Mouse (Mus musculus): ENCODE data around the gene Arid1b. TPM values are rescaled to one million over a fixed set of nuclear protein-coding genes. Genes with fewer than 3 reads are reported as not detected.

Arid1b gene
- polyA plus RNA-seq, 1 experiment = 13.3 TPM

GRCm38 (mm10) chr17:5228616-5229250 lies 234.6 kb downstream of the Arid1b start:
- H3K9me3 ChIP-seq = no peaks in the 10 kb centered on the region
- TF ChIP-seq FLI1 (IDR thresholded peaks at IDR 0.05; ENCODE audit: low read length) (no peak), GATA1 (IDR thresholded peaks at IDR 0.05; ENCODE audit: borderline replicate concordance, low read length) (no peak)
- no peak overlapping the region for H3K4me3 ChIP-seq (replicated peaks)
- H3K27me3 ChIP-seq (replicated peaks) = no peaks in the 10 kb centered on the region
- peaks cover 66% of the 10 kb centered on the region for H3K4me1 ChIP-seq
- H3K36me3 ChIP-seq (replicated peaks; ENCODE audit: low read length) = peaks cover 22% of the 10 kb centered on the region

- H3K4me3 ChIP-seq (replicated peaks) = peak overlapping the region; percentile 10
- TF ChIP-seq FLI1 (IDR thresholded peaks at IDR 0.05; ENCODE audit: low read length) (no peak), GATA1 (IDR thresholded peaks at IDR 0.05; ENCODE audit: borderline replicate concordance, low read length) (no peak)
- H3K4me1 ChIP-seq = peaks cover 66% of the 10 kb centered on the region
- peaks cover 28% of the 10 kb centered on the region for H3K36me3 ChIP-seq (replicated peaks; ENCODE audit: low read length)
- H3K9me3 ChIP-seq = no peaks in the 10 kb centered on the region
- H3K27me3 ChIP-seq (replicated peaks) = no peaks in the 10 kb centered on the region
Measured at GRCm38 (mm10) chr17:5230063-5230462, 235.9 kb downstream of the Arid1b start.

GRCm38 (mm10) chr17:5232180-5232579 lies 238.0 kb downstream of the Arid1b start:
- Histone ChIP-seq H3K4me1 (peaks cover 55% of the 10 kb centered on the region), H3K9me3 (no peaks in the 10 kb centered on the region), H3K4me3 (replicated peaks) (no peak overlapping the region), H3K36me3 (replicated peaks; ENCODE audit: low read length) (peaks cover 28% of the 10 kb centered on the region), H3K27me3 (replicated peaks) (no peaks in the 10 kb centered on the region)
- no peak for TF ChIP-seq GATA1 (IDR thresholded peaks at IDR 0.05; ENCODE audit: borderline replicate concordance, low read length)
- no peak for TF ChIP-seq FLI1 (IDR thresholded peaks at IDR 0.05; ENCODE audit: low read length)

- Histone ChIP-seq H3K36me3 (replicated peaks; ENCODE audit: low read length) (peaks cover 25% of the 10 kb centered on the region), H3K4me3 (replicated peaks) (no peak overlapping the region), H3K4me1 (peaks cover 57% of the 10 kb centered on the region), H3K9me3 (no peaks in the 10 kb centered on the region), H3K27me3 (replicated peaks) (no peaks in the 10 kb centered on the region)
- TF ChIP-seq GATA1 (IDR thresholded peaks at IDR 0.05; ENCODE audit: borderline replicate concordance, low read length) (no peak), FLI1 (IDR thresholded peaks at IDR 0.05; ENCODE audit: low read length) (no peak)
Measured at GRCm38 (mm10) chr17:5233991-5234390, 239.9 kb downstream of the Arid1b start.

GRCm38 (mm10) chr17:5235057-5235456 lies 240.9 kb downstream of the Arid1b start:
- Histone ChIP-seq H3K4me1 (peaks cover 61% of the 10 kb centered on the region), H3K4me3 (replicated peaks) (no peak overlapping the region), H3K27me3 (replicated peaks) (no peaks in the 10 kb centered on the region), H3K9me3 (no peaks in the 10 kb centered on the region), H3K36me3 (replicated peaks; ENCODE audit: low read length) (peaks cover 23% of the 10 kb centered on the region)
- no peak for TF ChIP-seq FLI1 (IDR thresholded peaks at IDR 0.05; ENCODE audit: low read length)
- no peak for TF ChIP-seq GATA1 (IDR thresholded peaks at IDR 0.05; ENCODE audit: borderline replicate concordance, low read length)

- TF ChIP-seq FLI1 (IDR thresholded peaks at IDR 0.05; ENCODE audit: low read length) = no peak
- Histone ChIP-seq H3K4me1 (peaks cover 64% of the 10 kb centered on the region), H3K36me3 (replicated peaks; ENCODE audit: low read length) (peaks cover 18% of the 10 kb centered on the region), H3K27me3 (replicated peaks) (no peaks in the 10 kb centered on the region), H3K9me3 (no peaks in the 10 kb centered on the region), H3K4me3 (replicated peaks) (no peak overlapping the region)
Measured at GRCm38 (mm10) chr17:5237765-5238164, 243.6 kb downstream of the Arid1b start.

GRCm38 (mm10) chr17:5238387-5239245 lies 244.5 kb downstream of the Arid1b start:
- Histone ChIP-seq H3K27me3 (replicated peaks) (no peaks in the 10 kb centered on the region), H3K9me3 (no peaks in the 10 kb centered on the region), H3K36me3 (replicated peaks; ENCODE audit: low read length) (peaks cover 27% of the 10 kb centered on the region), H3K4me1 (peaks cover 65% of the 10 kb centered on the region), H3K4me3 (replicated peaks) (peak overlapping the region; percentile 89)
- TF ChIP-seq FLI1 (IDR thresholded peaks at IDR 0.05; ENCODE audit: low read length) (no peak), GATA1 (IDR thresholded peaks at IDR 0.05; ENCODE audit: borderline replicate concordance, low read length) (no peak)

GRCm38 (mm10) chr17:5244526-5244925 lies 250.4 kb downstream of the Arid1b start:
- Histone ChIP-seq H3K27me3 (replicated peaks) (no peaks in the 10 kb centered on the region), H3K4me1 (peaks cover 60% of the 10 kb centered on the region), H3K36me3 (replicated peaks; ENCODE audit: low read length) (peaks cover 54% of the 10 kb centered on the region), H3K4me3 (replicated peaks) (no peak overlapping the region), H3K9me3 (no peaks in the 10 kb centered on the region)
- TF ChIP-seq FLI1 (IDR thresholded peaks at IDR 0.05; ENCODE audit: low read length) = no peak
- TF ChIP-seq GATA1 (IDR thresholded peaks at IDR 0.05; ENCODE audit: borderline replicate concordance, low read length) = no peak

- no peaks in the 10 kb centered on the region for H3K9me3 ChIP-seq
- peaks cover 69% of the 10 kb centered on the region for H3K4me1 ChIP-seq
- H3K4me3 ChIP-seq (replicated peaks) = no peak overlapping the region
- peaks cover 69% of the 10 kb centered on the region for H3K36me3 ChIP-seq (replicated peaks; ENCODE audit: low read length)
- TF ChIP-seq GATA1 (IDR thresholded peaks at IDR 0.05; ENCODE audit: borderline replicate concordance, low read length) (no peak), FLI1 (IDR thresholded peaks at IDR 0.05; ENCODE audit: low read length) (no peak)
- no peaks in the 10 kb centered on the region for H3K27me3 ChIP-seq (replicated peaks)
Measured at GRCm38 (mm10) chr17:5246688-5247087, 252.6 kb downstream of the Arid1b start.

- Histone ChIP-seq H3K4me1 (peaks cover 71% of the 10 kb centered on the region), H3K36me3 (replicated peaks; ENCODE audit: low read length) (peaks cover 69% of the 10 kb centered on the region), H3K27me3 (replicated peaks) (no peaks in the 10 kb centered on the region), H3K4me3 (replicated peaks) (no peak overlapping the region), H3K9me3 (no peaks in the 10 kb centered on the region)
- TF ChIP-seq FLI1 (IDR thresholded peaks at IDR 0.05; ENCODE audit: low read length) (no peak), GATA1 (IDR thresholded peaks at IDR 0.05; ENCODE audit: borderline replicate concordance, low read length) (no peak)
Measured at GRCm38 (mm10) chr17:5247247-5247646, 253.1 kb downstream of the Arid1b start.

All from megakaryocyte, embryonic 14.5 days (primary cell).